Mouse (Mus musculus): Measurements from ENCODE around the gene Phf3.

GRCm38 (mm10) chr1:30921252-30921651 lies 47.5 kb upstream of the Phf3 start:
- TF ChIP-seq POLR2A (IDR thresholded peaks at IDR 0.05; ENCODE audit: borderline replicate concordance, insufficient read depth, low read length) (no peak), CTCF (IDR thresholded peaks at IDR 0.05; ENCODE audit: borderline replicate concordance, insufficient read depth, low read depth, low read length) (no peak)

All from cerebellum, adult 2 months (tissue).